Mouse (Mus musculus) limb, embryonic 15.5 days (tissue): ENCODE results near the gene Fam83d. TPM values are rescaled to one million over a fixed set of nuclear protein-coding genes. Genes with fewer than 3 reads are reported as not detected.
A peak's percentile ranks its signal among the peaks of the same experiment; 100 is the strongest.

Experiments
- ATAC-seq: fragments of 200-750 bp; cut with Nextera tagmentation; 2 replicates; pipeline ENCODE4 v1.8.0; 2017; ENCODE audit warnings: low read depth, moderate TSS enrichment; ENCODE audit not compliant: insufficient number of reproducible peaks, low FRiP score, low TSS enrichment
- H3K27ac ChIP-seq: fragments of 300-500 bp; sonication (generic); 2 replicates; pipeline ENCODE4 v1.5.1; 2015; ENCODE audit warnings: moderate library complexity, mild to moderate bottlenecking, inconsistent platforms
- H3K27me3 ChIP-seq: fragments of 300-500 bp; sonication (generic); 2 replicates; pipeline ENCODE4 v1.6.1; 2015; ENCODE audit warnings: inconsistent platforms
- H3K36me3 ChIP-seq: fragments of 300-500 bp; sonication (generic); 2 replicates; pipeline ENCODE4 v1.6.1; 2015; ENCODE audit warnings: inconsistent platforms
- H3K4me1 ChIP-seq: fragments of 300-500 bp; sonication (generic); 2 replicates; pipeline ENCODE4 v1.6.1; 2015; ENCODE audit warnings: inconsistent platforms
- H3K4me2 ChIP-seq: fragments of 300-500 bp; sonication (generic); 2 replicates; pipeline ENCODE4 v1.6.1; 2015; ENCODE audit warnings: mild to moderate bottlenecking, inconsistent platforms
- H3K4me3 ChIP-seq: fragments of 300-500 bp; sonication (generic); 2 replicates; pipeline ENCODE4 v1.5.1; 2015; ENCODE audit warnings: mild to moderate bottlenecking, inconsistent platforms
- H3K9ac ChIP-seq: fragments of 300-500 bp; sonication (generic); 2 replicates; pipeline ENCODE4 v1.6.1; 2015; ENCODE audit warnings: inconsistent platforms
- H3K9me3 ChIP-seq: fragments of 300-500 bp; sonication (generic); 2 replicates; pipeline ENCODE4 v1.6.1; 2016; ENCODE audit warnings: inconsistent platforms
- WGBS: fragments of 180-500 bp; shearing (Covaris S2); methylation state at CpG from one replicate; pipeline ENCODE4 v1.1.7; 2015; 5-methylcytosine and 5-hydroxymethylcytosine counted together
- polyA plus RNA-seq: library from polyadenylated mRNA; unstranded; fragments of >200 nt; fragmentation: Nextera tagmentation; extraction: Ambion mirVana; gene quantifications from 2 replicates; pipeline ENCODE4 v1.2.1, GENCODE M21; 2015

The Fam83d gene
- polyA plus RNA-seq, result 43.0 and 43.4 TPM in 2 replicates

DNA sequence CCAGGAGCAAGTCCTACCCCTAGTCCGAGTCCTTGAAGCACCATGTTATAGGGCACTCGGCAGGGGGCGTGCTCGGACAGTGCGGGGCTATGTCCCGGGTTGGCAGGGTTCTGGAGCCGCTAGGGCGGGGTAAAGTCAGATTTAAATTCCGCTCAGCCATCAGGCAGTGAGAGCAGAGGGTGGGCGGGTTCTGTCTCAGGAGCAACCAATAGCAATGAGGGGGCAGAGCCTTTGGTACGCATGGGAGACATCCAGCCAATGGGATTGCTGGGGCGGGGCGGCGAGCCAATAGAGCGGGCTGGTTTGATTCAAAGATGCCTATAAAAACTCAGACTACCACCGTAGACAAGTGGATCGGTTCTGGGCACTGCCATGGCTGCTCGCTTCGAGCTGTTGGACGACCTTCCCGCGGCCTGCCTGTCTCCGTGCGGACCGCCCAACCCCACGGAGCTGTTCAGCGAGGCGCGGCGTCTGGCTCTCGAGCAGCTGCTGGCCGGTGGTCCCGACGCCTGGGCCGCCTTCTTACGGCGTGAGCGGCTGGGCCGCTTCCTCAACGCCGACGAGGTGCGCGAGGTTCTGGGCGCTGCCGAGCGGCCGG, at the start of gene Fam83d:
TSS of gene Fam83d (plus strand) at position 352 of the 598 bp plus-strand sequence.
- Histone ChIP-seq H3K4me3 (peak within 1 kb of the TSS; percentile 64), H3K27ac (peak within 1 kb of the TSS; percentile 72), H3K9me3 (no peaks in the 10 kb centered on the region), H3K4me2 (peak within 1 kb of the TSS; percentile 94), H3K27me3 (no peaks in the 10 kb centered on the region), H3K36me3 (no peaks in the 10 kb centered on the region), H3K4me1 (peaks cover 45% of the 10 kb centered on the region), H3K9ac (peak within 1 kb of the TSS; percentile 46)
- peak; percentile 96 for ATAC-seq
- WGBS, result under 1% methylated on average over 48 of the region's 48 CpGs

DNA sequence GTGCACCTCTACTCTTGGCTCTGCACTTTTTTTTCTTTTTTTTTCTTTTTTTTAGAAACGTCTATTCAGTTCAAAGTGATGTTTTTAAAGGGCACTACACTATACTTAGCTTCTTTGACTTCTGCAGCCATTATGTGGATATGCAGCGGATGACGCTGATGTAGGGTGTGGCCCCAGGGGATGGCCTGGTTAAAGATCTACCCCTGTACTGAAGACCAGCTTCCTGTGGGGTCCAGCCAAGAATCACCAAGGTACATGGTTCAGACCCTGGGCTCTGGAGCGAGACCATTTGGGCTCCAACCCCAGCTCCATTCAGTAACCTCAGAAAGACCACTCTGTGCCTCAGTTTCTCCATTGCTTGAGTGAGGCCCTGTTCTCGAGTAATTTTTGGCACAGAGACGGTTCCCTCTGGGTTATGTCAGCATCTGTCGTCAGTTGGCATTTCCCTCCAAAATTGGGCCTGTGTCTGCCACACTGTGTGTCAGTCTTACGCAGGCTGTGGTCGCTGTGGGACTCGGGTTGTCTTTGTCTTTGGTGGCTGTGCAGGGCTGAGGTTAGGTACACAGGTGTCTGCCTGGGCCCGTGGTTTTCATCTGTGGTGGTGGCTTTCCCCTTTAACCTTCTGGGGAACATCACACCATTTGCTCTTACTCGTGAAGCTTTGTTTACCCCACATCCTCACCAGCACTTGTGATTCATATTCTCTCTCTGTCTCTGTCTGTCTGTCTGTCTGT, 48.9 kb upstream of the Fam83d start:
- Histone ChIP-seq H3K9me3 (no peaks in the 10 kb centered on the region), H3K9ac (no peak overlapping the region), H3K4me3 (no peak overlapping the region), H3K4me2 (no peak overlapping the region), H3K4me1 (no peaks in the 10 kb centered on the region), H3K27me3 (0 out of 2 replicates have a peak, but pooled peaks cover 7% of the 10 kb centered on the region), H3K27ac (no peak overlapping the region), H3K36me3 (no peaks in the 10 kb centered on the region)
- 82% methylated on average over 12 of the region's 12 CpGs for WGBS
- no peak for ATAC-seq

DNA sequence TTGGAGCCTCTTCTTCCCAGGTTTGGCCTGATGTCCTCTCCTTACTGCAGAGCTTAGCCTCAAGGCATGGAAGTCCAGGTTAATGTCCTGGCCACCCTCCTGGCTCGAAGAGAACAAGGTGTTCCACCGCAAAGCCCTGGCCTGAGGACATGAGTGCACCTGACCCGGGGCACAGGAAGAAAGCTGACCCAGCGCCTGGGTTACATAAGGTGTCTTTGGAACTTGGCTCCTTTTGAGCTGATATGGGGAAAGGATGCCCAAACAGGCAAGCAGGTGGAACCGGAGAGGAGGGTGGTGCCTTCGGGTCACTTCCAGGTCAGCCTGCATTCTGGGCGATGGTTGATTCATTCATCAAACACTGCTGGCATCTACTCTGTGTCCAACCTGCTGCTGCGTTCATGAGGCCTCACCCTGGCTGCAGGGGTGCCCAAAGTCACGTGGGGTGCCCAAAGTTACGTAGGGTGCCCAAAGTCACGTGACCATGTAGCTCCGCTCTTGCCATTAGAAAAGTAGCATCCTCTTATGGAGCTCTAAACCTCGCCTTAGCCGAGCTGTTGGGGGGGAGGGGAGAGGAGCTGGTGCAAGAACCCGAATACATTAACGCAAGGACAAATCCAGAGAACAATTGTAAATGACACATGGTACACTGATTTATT, 47.0 kb upstream of the Fam83d start:
- H3K4me2 ChIP-seq, result no peak overlapping the region
- no peaks in the 10 kb centered on the region for H3K36me3 ChIP-seq
- no peak for ATAC-seq
- no peaks in the 10 kb centered on the region for H3K4me1 ChIP-seq
- no peak overlapping the region for H3K9ac ChIP-seq
- H3K27ac ChIP-seq, result no peak overlapping the region
- H3K9me3 ChIP-seq, result no peaks in the 10 kb centered on the region
- 76% methylated on average over 16 of the region's 16 CpGs for WGBS
- 0 out of 2 replicates have a peak, but pooled peaks cover 7% of the 10 kb centered on the region for H3K27me3 ChIP-seq
- H3K4me3 ChIP-seq, result no peak overlapping the region

DNA sequence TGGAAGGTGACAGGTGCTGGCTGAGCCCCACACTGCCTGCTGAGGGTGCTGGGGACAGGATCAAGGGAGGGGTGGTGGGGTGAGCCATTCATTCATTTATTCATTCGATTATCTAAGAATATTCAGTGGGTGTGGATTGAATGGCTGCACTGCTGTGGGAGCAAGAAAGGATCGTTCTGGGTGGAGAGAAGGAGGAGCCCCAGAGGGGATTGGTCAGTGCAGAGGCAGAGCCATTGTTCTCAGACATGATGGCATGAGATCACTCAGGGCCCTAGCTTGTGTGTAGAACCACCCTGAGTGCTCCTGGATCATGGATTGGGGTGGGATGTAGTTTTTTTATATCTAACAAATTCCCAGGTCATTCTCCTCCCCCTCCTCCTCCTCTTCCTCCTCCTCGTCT, 46.4 kb upstream of the Fam83d start:
- Histone ChIP-seq H3K4me1 (no peaks in the 10 kb centered on the region), H3K36me3 (no peaks in the 10 kb centered on the region), H3K9ac (no peak overlapping the region), H3K27me3 (0 out of 2 replicates have a peak, but pooled peaks cover 7% of the 10 kb centered on the region), H3K4me2 (no peak overlapping the region), H3K27ac (no peak overlapping the region), H3K9me3 (no peaks in the 10 kb centered on the region), H3K4me3 (no peak overlapping the region)
- ATAC-seq, result no peak
- 50% methylated on average over 3 of the region's 3 CpGs for WGBS

DNA sequence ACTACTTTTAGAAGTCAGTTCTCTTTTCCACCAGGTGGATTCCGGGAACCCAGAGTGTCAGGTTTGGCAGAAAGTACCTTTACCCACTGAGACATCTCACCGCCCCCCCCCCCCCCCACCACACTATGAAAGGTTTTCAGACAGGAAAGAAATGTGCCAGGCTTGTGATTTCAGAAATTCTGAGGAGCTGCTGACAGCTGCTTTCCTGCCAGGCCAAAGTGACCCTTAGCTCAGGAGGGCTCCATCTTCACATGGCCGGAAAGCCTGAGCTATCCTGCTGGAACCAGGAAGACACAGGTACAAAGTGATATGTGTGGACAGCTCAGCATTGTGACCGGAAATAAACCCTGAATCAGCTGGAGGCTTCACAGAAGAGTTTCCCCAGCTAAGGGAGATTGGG, 45.8 kb upstream of the Fam83d start:
- Histone ChIP-seq H3K9ac (no peak overlapping the region), H3K27me3 (0 out of 2 replicates have a peak, but pooled peaks cover 7% of the 10 kb centered on the region), H3K4me2 (no peak overlapping the region), H3K4me3 (no peak overlapping the region), H3K36me3 (no peaks in the 10 kb centered on the region), H3K9me3 (no peaks in the 10 kb centered on the region), H3K27ac (no peak overlapping the region), H3K4me1 (no peaks in the 10 kb centered on the region)
- ATAC-seq, result no peak
- WGBS, result 88% methylated on average over 4 of the region's 4 CpGs

DNA sequence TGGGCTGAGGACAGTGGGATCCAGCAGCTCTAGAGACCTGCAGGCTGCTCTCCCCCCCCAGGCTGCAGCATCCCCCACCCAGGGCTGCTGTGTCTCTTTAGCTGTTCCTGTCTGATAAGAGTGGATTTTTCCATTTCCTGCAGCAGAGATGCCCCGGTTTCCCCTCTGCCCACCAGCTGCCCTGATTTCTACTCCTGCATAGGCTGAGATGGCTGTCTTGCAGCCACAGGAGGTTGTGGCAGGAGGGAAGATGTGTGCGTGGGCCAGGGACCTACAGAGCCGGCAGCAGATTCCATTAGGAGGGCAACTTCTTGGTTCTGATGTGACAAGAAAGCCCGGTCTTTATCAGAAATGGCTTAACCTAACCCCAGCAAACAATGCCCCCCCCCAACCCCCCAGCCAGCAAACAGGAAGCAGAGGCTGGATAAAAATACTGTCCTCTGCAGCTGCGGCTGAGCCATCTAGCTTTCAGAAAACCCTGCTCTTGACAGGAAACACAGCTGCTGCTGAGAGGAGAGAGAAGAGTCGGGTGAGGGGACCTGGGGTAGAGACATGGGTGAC, 44.8 kb upstream of the Fam83d start:
- no peak overlapping the region for H3K4me3 ChIP-seq
- no peak for ATAC-seq
- no peak overlapping the region for H3K9ac ChIP-seq
- no peak overlapping the region for H3K27ac ChIP-seq
- H3K4me2 ChIP-seq, result no peak overlapping the region
- no peaks in the 10 kb centered on the region for H3K36me3 ChIP-seq
- no peaks in the 10 kb centered on the region for H3K9me3 ChIP-seq
- 0 out of 2 replicates have a peak, but pooled peaks cover 7% of the 10 kb centered on the region for H3K27me3 ChIP-seq
- 57% methylated on average over 6 of the region's 6 CpGs for WGBS
- H3K4me1 ChIP-seq, result no peaks in the 10 kb centered on the region

DNA sequence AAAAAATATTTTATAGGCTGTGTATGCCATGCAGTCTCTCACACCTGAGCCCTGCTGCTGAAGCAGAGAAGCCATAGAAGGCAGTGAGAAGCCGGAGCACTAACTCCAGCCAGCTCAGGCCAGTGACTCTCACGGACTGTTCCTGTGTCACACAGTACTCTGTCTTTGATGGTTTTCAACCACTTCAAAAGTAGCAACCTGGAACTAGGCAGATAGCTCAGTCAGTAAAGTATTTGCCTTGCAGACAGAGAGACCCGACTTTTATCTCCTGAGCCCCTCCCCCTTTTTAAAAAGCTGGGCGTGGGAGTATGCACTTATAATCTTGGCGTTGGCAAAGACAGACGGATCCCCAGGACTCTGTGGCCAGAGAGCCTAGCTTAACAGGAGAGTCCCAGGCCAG, 44.1 kb upstream of the Fam83d start:
- Histone ChIP-seq H3K4me3 (no peak overlapping the region), H3K9me3 (no peaks in the 10 kb centered on the region), H3K27me3 (0 out of 2 replicates have a peak, but pooled peaks cover 7% of the 10 kb centered on the region), H3K4me1 (no peaks in the 10 kb centered on the region), H3K36me3 (no peaks in the 10 kb centered on the region), H3K27ac (no peak overlapping the region), H3K9ac (no peak overlapping the region), H3K4me2 (no peak overlapping the region)
- no peak for ATAC-seq
- WGBS, result 33% methylated on average over 6 of the region's 6 CpGs

DNA sequence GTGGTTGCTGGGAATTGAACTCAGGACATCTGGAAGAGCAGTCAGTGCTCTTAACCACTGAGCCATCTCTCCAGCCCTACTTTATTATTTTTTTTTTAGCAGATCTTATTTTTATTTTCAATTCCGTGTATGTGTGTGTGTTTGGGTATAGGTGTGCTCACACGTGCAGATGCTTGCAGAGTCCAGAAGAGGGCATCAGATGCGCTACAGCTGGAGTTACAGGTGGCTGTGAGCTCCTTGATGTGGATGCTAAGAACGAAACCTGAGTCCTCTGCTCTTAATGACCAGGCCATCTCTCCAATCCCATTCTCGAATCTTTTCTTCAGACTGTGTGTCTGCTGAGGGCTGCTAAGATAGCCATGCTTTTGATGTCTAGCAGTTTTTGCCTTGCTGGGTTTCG, 41.6 kb upstream of the Fam83d start:
- no peak overlapping the region for H3K4me3 ChIP-seq
- no peaks in the 10 kb centered on the region for H3K4me1 ChIP-seq
- ATAC-seq, result no peak
- whole genome bisulfite sequencing, result 54% methylated on average over 6 of the region's 6 CpGs
- no peak overlapping the region for H3K9ac ChIP-seq
- H3K27me3 ChIP-seq, result no peaks in the 10 kb centered on the region
- H3K36me3 ChIP-seq, result no peaks in the 10 kb centered on the region
- no peak overlapping the region for H3K4me2 ChIP-seq
- H3K27ac ChIP-seq, result no peak overlapping the region
- H3K9me3 ChIP-seq, result no peaks in the 10 kb centered on the region

DNA sequence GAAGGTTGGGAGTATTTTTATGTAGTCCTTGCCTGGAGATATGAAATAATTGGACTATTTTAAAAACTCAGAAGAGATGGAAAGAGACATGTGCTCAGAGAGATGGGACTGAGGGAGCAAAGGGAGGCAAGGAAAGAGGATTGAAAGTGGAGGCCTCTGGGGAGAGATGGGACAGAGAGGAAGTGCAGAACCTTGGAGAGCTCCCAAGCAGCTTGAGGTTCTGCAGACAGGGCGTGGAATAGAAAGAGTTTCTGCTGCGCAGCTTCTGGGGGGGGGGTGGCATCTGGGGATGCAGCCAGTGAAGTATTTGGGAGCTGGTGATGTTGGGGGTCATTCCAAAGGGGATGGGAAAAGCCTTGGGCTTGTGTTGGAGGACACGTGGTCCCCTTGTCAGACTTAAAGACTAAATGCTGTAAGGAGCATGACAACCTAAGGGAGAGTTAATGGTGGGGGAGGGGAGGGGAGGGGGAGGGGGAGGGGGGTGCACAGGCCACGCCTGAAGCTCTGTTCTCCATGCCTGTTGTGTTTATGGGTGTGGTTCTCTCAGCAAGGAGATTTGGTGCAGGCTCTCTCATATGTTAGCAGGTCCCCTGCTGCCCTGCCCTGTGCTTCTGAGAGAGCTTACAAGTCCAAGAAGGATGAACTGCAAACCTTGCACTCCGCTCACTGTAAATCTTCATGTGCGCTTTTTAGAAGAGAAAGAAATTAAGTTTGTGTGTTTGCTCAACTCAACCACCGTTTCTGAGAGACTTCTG, 39.7 kb upstream of the Fam83d start:
- Histone ChIP-seq H3K27me3 (no peaks in the 10 kb centered on the region), H3K4me3 (no peak overlapping the region), H3K4me1 (no peaks in the 10 kb centered on the region; the same call in 1 of the 2 replicates), H3K9ac (no peak overlapping the region), H3K36me3 (no peaks in the 10 kb centered on the region), H3K9me3 (no peaks in the 10 kb centered on the region), H3K4me2 (no peak overlapping the region), H3K27ac (no peak overlapping the region)
- 53% methylated on average over 5 of the region's 7 CpGs for WGBS
- no peak for ATAC-seq

DNA sequence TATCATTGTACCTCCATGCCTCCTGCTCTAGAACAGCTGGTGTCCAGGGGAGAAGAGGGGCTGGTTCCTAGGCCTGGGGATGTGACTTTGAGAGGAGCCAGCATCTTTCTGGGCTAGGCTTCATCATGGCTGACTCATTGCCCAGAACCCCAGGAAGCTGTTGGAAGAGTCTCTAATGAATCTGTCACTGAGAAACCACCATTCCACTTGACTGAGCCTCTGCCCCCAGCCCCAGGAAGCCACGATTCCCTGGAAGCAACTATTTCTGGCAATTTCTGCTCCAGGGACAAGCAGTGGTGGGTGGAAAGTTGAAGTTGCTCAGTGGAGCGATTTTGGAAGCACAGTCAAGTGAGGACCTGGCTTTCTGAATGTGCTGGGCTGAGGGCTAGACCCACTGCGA, 37.0 kb upstream of the Fam83d start:
- no peak for ATAC-seq
- WGBS, result 64% methylated on average over 3 of the region's 3 CpGs
- H3K9me3 ChIP-seq, result no peaks in the 10 kb centered on the region

DNA sequence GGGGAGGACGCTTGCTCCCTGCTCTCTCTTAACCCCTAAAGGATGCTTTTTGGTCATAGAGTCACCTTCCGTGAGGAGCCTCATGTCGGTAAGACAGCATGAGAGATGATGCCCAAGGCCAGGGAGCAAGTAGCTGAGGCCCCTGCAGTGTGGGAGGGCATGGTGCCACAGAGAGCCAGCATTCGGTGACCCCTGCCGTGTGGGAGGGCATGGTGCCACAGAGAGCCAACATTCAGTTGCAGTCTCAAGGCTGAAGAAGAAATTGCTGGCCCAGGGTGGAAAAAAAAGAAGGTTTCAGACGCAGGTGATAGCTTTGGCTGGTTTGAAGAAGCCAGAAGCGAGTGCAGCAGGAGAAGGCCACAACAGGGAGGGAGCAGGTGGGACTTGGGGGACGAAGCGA, 35.4 kb upstream of the Fam83d start:
- no peak overlapping the region for H3K27ac ChIP-seq
- no peaks in the 10 kb centered on the region for H3K9me3 ChIP-seq
- no peak overlapping the region for H3K9ac ChIP-seq
- H3K4me3 ChIP-seq, result no peak overlapping the region
- H3K4me2 ChIP-seq, result no peak overlapping the region
- no peaks in the 10 kb centered on the region for H3K36me3 ChIP-seq
- ATAC-seq, result no peak
- 87% methylated on average over 9 of the region's 9 CpGs for WGBS
- no peaks in the 10 kb centered on the region for H3K27me3 ChIP-seq
- H3K4me1 ChIP-seq, result no peaks in the 10 kb centered on the region; the same call in 1 of the 2 replicates

More for the DNA sequence above, 37.0 kb upstream of the Fam83d start:
- Histone ChIP-seq H3K36me3 (no peaks in the 10 kb centered on the region), H3K4me2 (no peak overlapping the region), H3K27me3 (no peaks in the 10 kb centered on the region), H3K4me3 (no peak overlapping the region), H3K9ac (no peak overlapping the region), H3K4me1 (no peaks in the 10 kb centered on the region; the same call in 1 of the 2 replicates), H3K27ac (no peak overlapping the region)
